Mouse (Mus musculus) liver, postnatal 0 days (tissue): ENCODE measurements around the gene Marc1. TPM values are rescaled to one million over a fixed set of nuclear protein-coding genes. Genes with fewer than 3 reads are reported as not detected.

Experiments used
- ATAC-seq: fragments of 200-750 bp; cut with Nextera tagmentation; 2 replicates; pipeline ENCODE4 v1.8.0; 2017; ENCODE audit warnings: mild to moderate bottlenecking, moderate library complexity
- DNase-seq: peaks from one replicate; pipeline ENCODE4 v3.0.0-alpha.2; 2016
- H3K27ac ChIP-seq: fragments of 300-500 bp; sonication (generic); 2 replicates; pipeline ENCODE4 v1.5.1; 2014; ENCODE audit warnings: antibody characterized with exemption, moderate library complexity, mild to moderate bottlenecking, low read depth
- H3K27me3 ChIP-seq: fragments of 300-500 bp; sonication (generic); 2 replicates; pipeline ENCODE4 v1.6.1; 2014; ENCODE audit warnings: low read length, control low read depth, mixed read lengths; ENCODE audit not compliant: insufficient read depth
- H3K36me3 ChIP-seq: fragments of 300-500 bp; sonication (generic); replicated peaks from 2 replicates; pipeline ENCODE4 v1.6.1; 2014; ENCODE audit warnings: mild to moderate bottlenecking, control low read depth, low read length, moderate library complexity, mixed read lengths; ENCODE audit not compliant: insufficient read depth
- H3K4me1 ChIP-seq: fragments of 300-500 bp; sonication (generic); 2 replicates; pipeline ENCODE4 v1.6.1; 2014; ENCODE audit warnings: antibody characterized with exemption, mild to moderate bottlenecking, control low read depth; ENCODE audit not compliant: insufficient read depth
- H3K4me2 ChIP-seq: fragments of 300-500 bp; sonication (generic); 2 replicates; pipeline ENCODE4 v1.6.1; 2014; ENCODE audit warnings: low read depth, mild to moderate bottlenecking, low read length, moderate library complexity, mixed read lengths
- H3K4me3 ChIP-seq: fragments of 300-500 bp; sonication (generic); 2 replicates; pipeline ENCODE4 v1.5.1; 2014; ENCODE audit warnings: low read depth, low read length
- H3K9ac ChIP-seq: fragments of 300-500 bp; sonication (generic); replicated peaks from 2 replicates; pipeline ENCODE4 v1.6.1; 2014; ENCODE audit warnings: mild to moderate bottlenecking, moderate library complexity
- H3K9me3 ChIP-seq: fragments of 300-500 bp; sonication (generic); 2 replicates; pipeline ENCODE4 v1.6.1; 2016; ENCODE audit warnings: mild to moderate bottlenecking, control low read depth, low read length, mixed read lengths
- CTCF ChIP-seq: sonication (generic); IDR thresholded peaks from 2 replicates; pipeline ENCODE4 v1.5.1; 2016; ENCODE audit warnings: antibody characterized with exemption, low read depth
- EP300 ChIP-seq: IDR thresholded peaks from 2 replicates; pipeline ENCODE4 v1.6.1; 2016; ENCODE audit warnings: antibody characterized with exemption, low read depth, mild to moderate bottlenecking
- WGBS: fragments of 180-500 bp; shearing (Covaris S2); extraction: QIAGEN DNeasy Blood & Tissue Kit; methylation state at CpG from one replicate; pipeline ENCODE4 v1.1.7; 2014; ENCODE audit not compliant: insufficient replicate concordance; 5-methylcytosine and 5-hydroxymethylcytosine counted together
- polyA plus RNA-seq: library from polyadenylated mRNA; unstranded; fragments of >200 nt; fragmentation: Nextera tagmentation; extraction: Ambion mirVana; gene quantifications from 2 replicates; pipeline ENCODE4 v1.2.1, GENCODE M21; 2015

The Marc1 gene
- polyA plus RNA-seq, 1 experiment from 2014 or later: 204 TPM

GRCm38 (mm10) chr1:184781286-184782160 is 29.6 kb downstream of the Marc1 start:
- no peak overlapping the region for H3K4me2 ChIP-seq

GRCm38 (mm10) chr1:184778157-184778556 is 33.0 kb downstream of the Marc1 start:
- ATAC-seq: no peak
- H3K4me1 ChIP-seq: peaks cover 7% of the 10 kb centered on the region
- H3K9me3 ChIP-seq: no peaks in the 10 kb centered on the region
- H3K4me3 ChIP-seq: no peak overlapping the region
- WGBS: 85% methylated on average over 6 of the region's 6 CpGs
- no peaks in the 10 kb centered on the region for H3K27me3 ChIP-seq
- no peak overlapping the region for H3K4me2 ChIP-seq
- DNase-seq: no peak
- no peak overlapping the region for H3K9ac ChIP-seq
- TF ChIP-seq CTCF: no peak
- TF ChIP-seq EP300: no peak
- H3K27ac ChIP-seq: no peak overlapping the region
- no peaks in the 10 kb centered on the region for H3K36me3 ChIP-seq

More at GRCm38 (mm10) chr1:184781286-184782160, 29.6 kb downstream of the Marc1 start:
- TF ChIP-seq CTCF (no peak), EP300 (peak; percentile 73)
- H3K9ac ChIP-seq: no peak overlapping the region
- no peaks in the 10 kb centered on the region for H3K36me3 ChIP-seq
- H3K4me3 ChIP-seq: no peak overlapping the region
- H3K27me3 ChIP-seq: no peaks in the 10 kb centered on the region
- ATAC-seq: peak; percentile 50
- peak overlapping the region; percentile 22; the same call in 1 of the 2 replicates for H3K27ac ChIP-seq
- WGBS: 43% methylated on average over 10 of the region's 10 CpGs
- H3K9me3 ChIP-seq: no peaks in the 10 kb centered on the region
- DNase-seq: no peak
- peaks cover 7% of the 10 kb centered on the region for H3K4me1 ChIP-seq

GRCm38 (mm10) chr1:184777061-184777795 is 33.9 kb downstream of the Marc1 start:
- no peak overlapping the region for H3K27ac ChIP-seq
- no peaks in the 10 kb centered on the region for H3K36me3 ChIP-seq
- peaks cover 7% of the 10 kb centered on the region for H3K4me1 ChIP-seq
- 30% methylated on average over 22 of the region's 22 CpGs for WGBS
- DNase-seq: no peak
- no peaks in the 10 kb centered on the region for H3K9me3 ChIP-seq
- no peak for ATAC-seq
- no peak overlapping the region for H3K4me3 ChIP-seq
- H3K4me2 ChIP-seq: no peak overlapping the region
- no peak overlapping the region for H3K9ac ChIP-seq
- no peaks in the 10 kb centered on the region for H3K27me3 ChIP-seq
- TF ChIP-seq CTCF (peak; percentile 28; the same call in 1 of the 2 replicates), EP300 (no peak)

GRCm38 (mm10) chr1:184775289-184775688 is 35.8 kb downstream of the Marc1 start:
- Histone ChIP-seq H3K4me2 (no peak overlapping the region), H3K36me3 (no peaks in the 10 kb centered on the region), H3K4me3 (no peak overlapping the region), H3K9me3 (no peaks in the 10 kb centered on the region), H3K9ac (no peak overlapping the region), H3K4me1 (peaks cover 7% of the 10 kb centered on the region), H3K27me3 (no peaks in the 10 kb centered on the region), H3K27ac (no peak overlapping the region)
- ATAC-seq (no peak), DNase-seq (no peak)
- no peak for TF ChIP-seq EP300
- no peak for TF ChIP-seq CTCF
- WGBS: 56% methylated on average over 9 of the region's 9 CpGs

DNA sequence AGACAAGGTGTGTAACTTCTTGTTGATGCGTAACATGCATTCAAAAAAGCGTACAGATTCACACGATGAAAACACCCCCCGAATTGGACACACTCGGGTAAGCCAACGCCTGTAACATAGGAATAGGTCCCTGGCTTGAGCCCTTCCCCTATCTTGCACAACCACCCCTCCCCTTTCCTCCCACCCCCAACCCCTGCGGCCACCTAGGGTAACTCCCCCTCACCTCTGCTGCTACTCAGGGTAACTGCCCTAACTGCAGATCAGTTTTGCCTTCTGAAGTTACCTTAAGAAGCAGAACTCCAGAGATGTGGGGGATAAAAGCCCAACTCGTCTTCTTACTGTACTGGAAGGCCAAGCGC is 39.2 kb downstream of the Marc1 start:
- no peak for DNase-seq
- H3K4me1 ChIP-seq: 0 out of 2 replicates have a peak, but pooled peaks cover 7% of the 10 kb centered on the region
- no peaks in the 10 kb centered on the region for H3K36me3 ChIP-seq
- ATAC-seq: no peak
- 14% methylated on average over 9 of the region's 9 CpGs for WGBS
- H3K27ac ChIP-seq: no peak overlapping the region
- no peaks in the 10 kb centered on the region for H3K27me3 ChIP-seq
- TF ChIP-seq CTCF (no peak), EP300 (no peak)
- 0 out of 2 replicates have a peak overlapping the region, but pooled peaks have one; percentile 47 for H3K4me2 ChIP-seq
- no peak overlapping the region for H3K4me3 ChIP-seq
- H3K9ac ChIP-seq: no peak overlapping the region
- no peaks in the 10 kb centered on the region for H3K9me3 ChIP-seq
